ENCODE assay signal across 20 mouse cellular contexts in genomic region chrX:7292151-7292768, GRCm38 (mm10).
"Had no signal": no experiment of that assay in that cellular context is flagged by ENCODE, and none has a peak within 500 bp of the region (broad histone marks: within the 10 kb centered on the region; RNA-seq: fewer than 3 reads in every experiment).

No protein-coding gene starts in this region.

- H3K4me1 ChIP-seq: liver, embryonic 12.5 days; liver, embryonic 15.5 days; lung, embryonic 15.5 days; neural tube, embryonic 12.5 days; neural tube, embryonic 15.5 days had no signal

- H3K27me3 ChIP-seq: liver, embryonic 12.5 days; liver, embryonic 15.5 days; lung, embryonic 15.5 days; neural tube, embryonic 12.5 days; neural tube, embryonic 15.5 days had no signal

- H3K9me3 ChIP-seq: liver, embryonic 12.5 days; liver, embryonic 15.5 days; lung, embryonic 15.5 days; neural tube, embryonic 12.5 days; neural tube, embryonic 15.5 days had no signal

- H3K4me2 ChIP-seq: liver, embryonic 12.5 days; liver, embryonic 15.5 days; lung, embryonic 15.5 days; midbrain, embryonic 11.5 days; neural tube, embryonic 12.5 days; neural tube, embryonic 15.5 days had no signal

- H3K9ac ChIP-seq: liver, embryonic 12.5 days; liver, embryonic 15.5 days; lung, embryonic 15.5 days; neural tube, embryonic 12.5 days; neural tube, embryonic 15.5 days had no signal

- H3K36me3 ChIP-seq: liver, embryonic 12.5 days; liver, embryonic 15.5 days; lung, embryonic 15.5 days; neural tube, embryonic 12.5 days; neural tube, embryonic 15.5 days had no signal

- H3K27ac ChIP-seq: kidney, postnatal 0 days; layer of hippocampus, adult 2 months; liver, embryonic 12.5 days; liver, embryonic 15.5 days; lung, embryonic 15.5 days; neural tube, embryonic 12.5 days; neural tube, embryonic 15.5 days; stomach, postnatal 0 days had no signal

- DNase-seq: kidney, postnatal 25 days; layer of hippocampus, adult 9-11 months; liver; lung, adult 18-20 months; lung, postnatal 10 days; lung, postnatal 36 days; midbrain, embryonic 14.5 days; right cerebral cortex, adult 18-20 months; right cerebral cortex, postnatal 14 days; right cerebral cortex, postnatal 4 days; thymus, postnatal 25 days had no signal

- H3K4me3 ChIP-seq: layer of hippocampus, adult 2 months; liver, embryonic 12.5 days; liver, embryonic 15.5 days; lung, embryonic 15.5 days; neural tube, embryonic 12.5 days; neural tube, embryonic 15.5 days had no signal

- ATAC-seq: liver, embryonic 12.5 days had no signal
